ENCODE assay signal across 8 mouse cellular contexts in the genomic region with DNA sequence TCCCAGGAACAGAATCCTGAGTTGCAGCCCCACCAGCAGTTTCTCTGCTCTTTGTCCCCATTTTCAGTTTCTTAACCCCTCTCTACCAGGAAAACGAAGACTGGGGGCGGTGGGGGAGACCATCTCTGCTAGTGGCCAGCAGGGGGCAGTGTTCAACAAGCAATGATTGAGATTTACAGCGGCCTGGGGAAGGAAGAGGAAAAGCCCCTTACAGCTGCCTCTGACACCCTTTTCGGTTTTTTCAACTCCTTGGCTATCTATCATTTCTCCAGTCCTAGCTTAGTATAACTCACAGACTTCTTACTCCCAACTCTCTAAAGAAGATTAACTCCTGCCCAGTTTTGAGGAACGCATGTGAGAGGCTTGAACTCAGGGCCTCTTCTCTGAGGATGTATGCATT. TPM values are rescaled to one million over a fixed set of nuclear protein-coding genes. Genes with fewer than 3 reads are reported as not detected.
DNase-seq lines count a peak whose midpoint lies in the region; ATAC-seq and TF ChIP-seq lines count a peak whose summit lies in the region.

No protein-coding gene starts in this region.

- no peaks in the 10 kb centered on the region for H3K9me3 ChIP-seq in ES-E14 (ENCODE audit: control insufficient read depth, insufficient read depth, low read depth, low read length)
- H3K9me3 ChIP-seq in kidney, embryonic 15.5 days (replicated peaks) = no peaks in the 10 kb centered on the region
- H3K9me3 ChIP-seq in lung, embryonic 15.5 days = no peaks in the 10 kb centered on the region

- no peak for DNase-seq in ES-E14 (ENCODE audit: low read depth, low spot score)
- peak; percentile 85 for DNase-seq in adrenal gland, postnatal 14 days
- peak; percentile 85 for DNase-seq in embryo, embryonic 9.5 days (ENCODE audit: extremely low spot score)
- peak; percentile 29 to 51 for DNase-seq in heart, adult 9 months (ENCODE audit: low spot score in 2 of 2)
- peak; percentile 93 for DNase-seq in retina, embryonic 14.5 days (ENCODE audit: low spot score)
- peak; percentile 51 to 71 for DNase-seq in urinary bladder, postnatal 4 days (ENCODE audit: low spot score in 2 of 2)

- 0 out of 2 replicates have a peak overlapping the region, but pooled peaks have one; percentile 23 for H3K4me2 ChIP-seq in kidney, embryonic 15.5 days
- H3K4me2 ChIP-seq in lung, embryonic 15.5 days = no peak overlapping the region

- H3K4me3 ChIP-seq in ES-E14 (ENCODE audit: insufficient read depth in 1 of 2, low read depth in 1 of 2, low read length in 2 of 2, poor library complexity in 1 of 2, severe bottlenecking in 1 of 2) = no peak overlapping the region
- no peak overlapping the region for H3K4me3 ChIP-seq in kidney, embryonic 15.5 days (replicated peaks)
- H3K4me3 ChIP-seq in lung, embryonic 15.5 days = no peak overlapping the region

- in situ Hi-C loops in ES-E14 (cut with MboI; ENCODE audit: low sequenced_read_pairs in 2 of 2, unreplicated experiment in 2 of 2) = no loop called here

- WGBS in kidney, embryonic 15.5 days = 8% methylated on average over 5 of the region's 5 CpGs
- 10% methylated on average over 5 of the region's 5 CpGs for WGBS in lung, embryonic 15.5 days

- H3K27me3 ChIP-seq in kidney, embryonic 15.5 days = peaks cover 13% of the 10 kb centered on the region
- H3K27me3 ChIP-seq in lung, embryonic 15.5 days = peaks cover 14% of the 10 kb centered on the region

- H3K9ac ChIP-seq in ES-E14 (ENCODE audit: insufficient read depth, low read depth, low read length, poor library complexity, severe bottlenecking) = no peak overlapping the region
- H3K9ac ChIP-seq in kidney, embryonic 15.5 days = no peak overlapping the region
- no peak overlapping the region for H3K9ac ChIP-seq in lung, embryonic 15.5 days

- H3K27ac ChIP-seq in ES-E14 (ENCODE audit: insufficient read depth, low read depth, low read length, poor library complexity, severe bottlenecking) = no peak overlapping the region
- H3K27ac ChIP-seq in kidney, embryonic 15.5 days = no peak overlapping the region
- no peak overlapping the region for H3K27ac ChIP-seq in lung, embryonic 15.5 days

- peak; percentile 53 for ATAC-seq in kidney, embryonic 15.5 days (replicated peaks; ENCODE audit: low FRiP score)
- ATAC-seq in lung, embryonic 15.5 days (ENCODE audit: borderline replicate concordance, extremely low read depth, low FRiP score, low TSS enrichment) = peak; percentile 61; the same call in 1 of the 2 replicates

- peaks cover 0 to 7% of the 10 kb centered on the region in 2 experiments; a peak in 1 of 4 replicates for H3K4me1 ChIP-seq in ES-E14 (ENCODE audit: control insufficient read depth in 2 of 2, insufficient read depth in 2 of 2, low read length in 2 of 2, poor library complexity in 1 of 2)
- peaks cover 27% of the 10 kb centered on the region for H3K4me1 ChIP-seq in kidney, embryonic 15.5 days
- no peaks in the 10 kb centered on the region; the same call in 1 of the 2 replicates for H3K4me1 ChIP-seq in lung, embryonic 15.5 days

- H3K36me3 ChIP-seq in ES-E14 (ENCODE audit: control insufficient read depth, insufficient read depth, low read length, poor library complexity, severe bottlenecking) = no peaks in the 10 kb centered on the region
- H3K36me3 ChIP-seq in kidney, embryonic 15.5 days = no peaks in the 10 kb centered on the region
- no peaks in the 10 kb centered on the region for H3K36me3 ChIP-seq in lung, embryonic 15.5 days

TF ChIP-seq in ES-E14, 5 proteins besides CTCF, POLR2A, EP300 and RAD21:
- TF ChIP-seq ZNF384 (IDR thresholded peaks at IDR 0.05; ENCODE audit: low read depth, low read length) (no peak), CHD2 (IDR thresholded peaks at IDR 0.05; ENCODE audit: low read depth, low read length) (no peak), HCFC1 (IDR thresholded peaks at IDR 0.05; ENCODE audit: borderline replicate concordance, insufficient read depth, low read length) (no peak), ZC3H11A (IDR thresholded peaks at IDR 0.05; ENCODE audit: borderline replicate concordance, low read depth, low read length) (peak; percentile 73)

RNA-seq across cellular contexts. Expression of a gene that starts 10.4 kb away (rescaled TPM):
- not detected in 2 replicates for total RNA-seq in ES-E14 (2012; rRNA removed)
- total RNA-seq in adrenal gland, postnatal 14 days (2021) = not detected in 2 replicates
- polyA plus RNA-seq in kidney, embryonic 15.5 days (2015; fragmentation: Nextera tagmentation; extraction: Ambion mirVana) = not detected in 2 replicates
- polyA plus RNA-seq in lung, embryonic 15.5 days (2015; fragmentation: Nextera tagmentation; extraction: Ambion mirVana) = not detected in 2 replicates

RNA-seq across cellular contexts. Expression of a gene that starts 18.7 kb away (rescaled TPM):
- 25.3 and 46.0 TPM in 2 replicates for total RNA-seq in ES-E14 (2012; rRNA removed)
- 4.6 and 6.8 TPM in 2 replicates for total RNA-seq in adrenal gland, postnatal 14 days (2021)
- 17.3 and 17.6 TPM in 2 replicates for polyA plus RNA-seq in kidney, embryonic 15.5 days (2015; fragmentation: Nextera tagmentation; extraction: Ambion mirVana)
- 11.5 and 14.1 TPM in 2 replicates for polyA plus RNA-seq in lung, embryonic 15.5 days (2015; fragmentation: Nextera tagmentation; extraction: Ambion mirVana)

RNA-seq across cellular contexts. Expression of a gene that starts 35.4 kb away (rescaled TPM):
- 64.7 and 91.5 TPM in 2 replicates for total RNA-seq in ES-E14 (2012; rRNA removed)
- 161 TPM in 2 replicates for total RNA-seq in adrenal gland, postnatal 14 days (2021)
- 221 and 237 TPM in 2 replicates for polyA plus RNA-seq in kidney, embryonic 15.5 days (2015; fragmentation: Nextera tagmentation; extraction: Ambion mirVana)
- 229 and 235 TPM in 2 replicates for polyA plus RNA-seq in lung, embryonic 15.5 days (2015; fragmentation: Nextera tagmentation; extraction: Ambion mirVana)

RNA-seq across cellular contexts. Expression of a gene that starts 35.7 kb away (rescaled TPM):
- total RNA-seq in ES-E14 (2012; rRNA removed) = 40.5 and 59.6 TPM in 2 replicates
- total RNA-seq in adrenal gland, postnatal 14 days (2021) = 89.8 and 101 TPM in 2 replicates
- polyA plus RNA-seq in kidney, embryonic 15.5 days (2015; fragmentation: Nextera tagmentation; extraction: Ambion mirVana) = 130 and 137 TPM in 2 replicates
- 131 and 132 TPM in 2 replicates for polyA plus RNA-seq in lung, embryonic 15.5 days (2015; fragmentation: Nextera tagmentation; extraction: Ambion mirVana)
